In genomic region chr13:69591338-69591737, GRCm38 (mm10) we compare ENCODE assay signal across 19 mouse cellular contexts. TPM values are rescaled to one million over a fixed set of nuclear protein-coding genes. Genes with fewer than 3 reads are reported as not detected.
DNase-seq lines count a peak whose midpoint lies in the region; ATAC-seq and TF ChIP-seq lines count a peak whose summit lies in the region.
"Had no signal": no experiment of that assay in that cellular context is flagged by ENCODE, and none has a peak within 500 bp of the region (broad histone marks: within the 10 kb centered on the region; RNA-seq: fewer than 3 reads in every experiment).

No protein-coding gene starts in this region.

- H3K4me2 ChIP-seq in midbrain, embryonic 14.5 days (ENCODE audit: low read length): no peak overlapping the region
- H3K4me2 ChIP-seq: forebrain, embryonic 13.5 days; heart, embryonic 13.5 days; hindbrain, embryonic 15.5 days had no signal

- H3K4me3 ChIP-seq in kidney, adult 2 months (ENCODE audit: insufficient read depth, low read depth, low read length): no peak overlapping the region
- no peak overlapping the region for H3K4me3 ChIP-seq in midbrain, embryonic 14.5 days (replicated peaks; ENCODE audit: low read depth, low read length)
- H3K4me3 ChIP-seq: forebrain, embryonic 13.5 days; heart, embryonic 13.5 days; hindbrain, embryonic 15.5 days had no signal

- TF ChIP-seq CTCF in kidney, adult 2 months (conservative IDR thresholded peaks at IDR 0.05; ENCODE audit: insufficient read depth, insufficient read length, low read depth, low read length): no peak

- no peaks in the 10 kb centered on the region for H3K27me3 ChIP-seq in kidney, adult 2 months (replicated peaks; ENCODE audit: control insufficient read depth, insufficient read depth, low read length)
- H3K27me3 ChIP-seq in midbrain, embryonic 14.5 days (ENCODE audit: control insufficient read depth, insufficient read depth, low read length): no peaks in the 10 kb centered on the region
- H3K27me3 ChIP-seq: CH12.LX; forebrain, embryonic 13.5 days; heart, embryonic 13.5 days; hindbrain, embryonic 15.5 days had no signal

- ATAC-seq in midbrain, embryonic 14.5 days (ENCODE audit: low FRiP score, low TSS enrichment): no peak
- ATAC-seq: forebrain, embryonic 13.5 days; forebrain, postnatal 0 days had no signal

- no peak overlapping the region for H3K9ac ChIP-seq in midbrain, embryonic 14.5 days (replicated peaks; ENCODE audit: low read length)
- H3K9ac ChIP-seq: forebrain, embryonic 13.5 days; forebrain, postnatal 0 days; heart, embryonic 13.5 days; hindbrain, embryonic 15.5 days had no signal

- WGBS in kidney, adult 2 months: 86% methylated on average over 5 of the region's 5 CpGs
- WGBS in midbrain, embryonic 14.5 days: 96% methylated on average over 5 of the region's 5 CpGs

- H3K36me3 ChIP-seq in kidney, adult 2 months (ENCODE audit: control insufficient read depth, insufficient read depth, low read length): no peaks in the 10 kb centered on the region
- H3K36me3 ChIP-seq in midbrain, embryonic 14.5 days (ENCODE audit: control insufficient read depth, insufficient read depth, low read length): no peaks in the 10 kb centered on the region
- H3K36me3 ChIP-seq: heart, embryonic 13.5 days; hindbrain, embryonic 15.5 days had no signal

- H3K27ac ChIP-seq in kidney, adult 2 months (ENCODE audit: insufficient read depth, low read depth, low read length): no peak overlapping the region
- no peak overlapping the region for H3K27ac ChIP-seq in midbrain, embryonic 14.5 days (replicated peaks; ENCODE audit: low read depth, low read length)
- H3K27ac ChIP-seq: forebrain, embryonic 13.5 days; heart, embryonic 13.5 days; hindbrain, embryonic 15.5 days had no signal

- H3K9me3 ChIP-seq in midbrain, embryonic 14.5 days (ENCODE audit: control insufficient read depth, low read length): no peaks in the 10 kb centered on the region
- H3K9me3 ChIP-seq: forebrain, embryonic 13.5 days; heart, embryonic 13.5 days; hindbrain, embryonic 15.5 days had no signal

- TF ChIP-seq POLR2A in kidney, adult 2 months (IDR thresholded peaks at IDR 0.05; ENCODE audit: low read depth, low read length): no peak

- DNase-seq in kidney, adult 2 months: peak; percentile 36
- DNase-seq in kidney, postnatal 4 days: no peak
- DNase-seq in urinary bladder, postnatal 14 days (ENCODE audit: low spot score): peak; percentile 71
- DNase-seq in urinary bladder, adult 2 months (ENCODE audit: low spot score): no peak
- peak; percentile 90 for DNase-seq in gonadal fat pad, adult 2 months (ENCODE audit: low read depth)
- no peak for DNase-seq in Muller cell, postnatal 12 days (ENCODE audit: inconsistent ontology term)
- no peak for DNase-seq in midbrain, embryonic 14.5 days
- DNase-seq: adrenal gland, adult 2 months; adrenal gland, postnatal 25 days; cerebellum, adult 2 months; cerebellum, postnatal 10 days; forebrain, postnatal 0 days; gastrocnemius, postnatal 25 days; heart, adult 11 months; heart, postnatal 36 days had no signal

- peaks cover 8% of the 10 kb centered on the region; the same call in 1 of the 2 replicates for H3K4me1 ChIP-seq in kidney, adult 2 months (ENCODE audit: control insufficient read depth, insufficient read depth, low read length)
- H3K4me1 ChIP-seq in midbrain, embryonic 14.5 days (ENCODE audit: control insufficient read depth, insufficient read depth, low read length): no peaks in the 10 kb centered on the region
- H3K4me1 ChIP-seq: forebrain, embryonic 13.5 days; hindbrain, embryonic 15.5 days had no signal

RNA-seq across cellular contexts. Expression of gene Srd5a1, which starts 19.9 kb away (rescaled TPM):
- polyA plus RNA-seq in kidney, adult 2 months (2012; rRNA removed): 13.9 and 15.7 TPM in 2 replicates
- polyA plus RNA-seq in urinary bladder, adult 2 months (2012; rRNA removed): 139 and 150 TPM in 2 replicates
- polyA plus RNA-seq in gonadal fat pad, adult 2 months (2012; rRNA removed): 13.7 and 14.9 TPM in 2 replicates
- 21.8 and 25.5 TPM in 2 replicates for polyA plus RNA-seq in midbrain, embryonic 14.5 days (2014; fragmentation: Nextera tagmentation; extraction: Ambion mirVana)

RNA-seq across cellular contexts. Expression of gene Tent4a, which starts 56.9 kb away (rescaled TPM):
- polyA plus RNA-seq in kidney, adult 2 months (2012; rRNA removed): 15.8 and 16.7 TPM in 2 replicates
- 13.9 and 15.5 TPM in 2 replicates for polyA plus RNA-seq in urinary bladder, adult 2 months (2012; rRNA removed)
- polyA plus RNA-seq in gonadal fat pad, adult 2 months (2012; rRNA removed): 11.0 and 11.9 TPM in 2 replicates
- 11.5 TPM in 2 replicates for polyA plus RNA-seq in midbrain, embryonic 14.5 days (2014; fragmentation: Nextera tagmentation; extraction: Ambion mirVana)

RNA-seq across cellular contexts. Expression of gene Nsun2, which starts 57.8 kb away (rescaled TPM):
- polyA plus RNA-seq in kidney, adult 2 months (2012; rRNA removed): 47.9 and 51.6 TPM in 2 replicates
- polyA plus RNA-seq in urinary bladder, adult 2 months (2012; rRNA removed): 59.3 and 67.8 TPM in 2 replicates
- 70.7 and 92.2 TPM in 2 replicates for polyA plus RNA-seq in gonadal fat pad, adult 2 months (2012; rRNA removed)
- polyA plus RNA-seq in midbrain, embryonic 14.5 days (2014; fragmentation: Nextera tagmentation; extraction: Ambion mirVana): 57.3 and 82.8 TPM in 2 replicates

Comparison
In these comparisons a context has a peak if more than half of its experiments do, and no peak if none do; other contexts are left out.
1. DNase-seq: peak in kidney, adult 2 months (single experiment), urinary bladder, postnatal 14 days (single experiment) and gonadal fat pad, adult 2 months (single experiment); none in kidney, postnatal 4 days (0 of 2), urinary bladder, adult 2 months (single experiment), Muller cell, postnatal 12 days (single experiment) and midbrain, embryonic 14.5 days (single experiment).